Mouse (Mus musculus): ENCODE measurements around the gene Lrrc18. TPM values are rescaled to one million over a fixed set of nuclear protein-coding genes. Genes with fewer than 3 reads are reported as not detected.

Lrrc18 gene
- polyA plus RNA-seq, 1 experiment from 2014 or later, result 0.48 TPM

- WGBS, result 34% methylated on average over 10 of the region's 10 CpGs
- no peak for ATAC-seq (ENCODE audit: insufficient number of reproducible peaks, insufficient read depth, low FRiP score, low TSS enrichment, low read depth)
- H3K27ac ChIP-seq, result no peak overlapping the region
- peaks cover 21% of the 10 kb centered on the region for H3K4me1 ChIP-seq
- no peaks in the 10 kb centered on the region for H3K36me3 ChIP-seq
- no peak overlapping the region for H3K4me2 ChIP-seq
- H3K9ac ChIP-seq, result no peak overlapping the region
- H3K9me3 ChIP-seq, result no peaks in the 10 kb centered on the region
- no peak overlapping the region for H3K4me3 ChIP-seq
- no peaks in the 10 kb centered on the region for H3K27me3 ChIP-seq
Observed at GRCm38 (mm10) chr14:32999511-32999910, 8.3 kb downstream of the Lrrc18 start.

GRCm38 (mm10) chr14:33000112-33000979, 9.2 kb downstream of the Lrrc18 start:
- no peak for ATAC-seq (ENCODE audit: insufficient number of reproducible peaks, insufficient read depth, low FRiP score, low TSS enrichment, low read depth)

GRCm38 (mm10) chr14:33005114-33005513, 13.9 kb downstream of the Lrrc18 start:
- 96% methylated on average over 1 of the region's 1 CpGs for whole genome bisulfite sequencing
- H3K4me3 ChIP-seq, result no peak overlapping the region
- no peaks in the 10 kb centered on the region for H3K36me3 ChIP-seq
- no peak overlapping the region for H3K9ac ChIP-seq
- no peak overlapping the region for H3K4me2 ChIP-seq
- H3K4me1 ChIP-seq, result 0 out of 2 replicates have a peak, but pooled peaks cover 4% of the 10 kb centered on the region
- no peak overlapping the region for H3K27ac ChIP-seq
- H3K27me3 ChIP-seq, result no peaks in the 10 kb centered on the region
- ATAC-seq (ENCODE audit: insufficient number of reproducible peaks, insufficient read depth, low FRiP score, low TSS enrichment, low read depth), result no peak
- H3K9me3 ChIP-seq, result 0 out of 2 replicates have a peak, but pooled peaks cover 2% of the 10 kb centered on the region

More at GRCm38 (mm10) chr14:33000112-33000979, 9.2 kb downstream of the Lrrc18 start:
- no peaks in the 10 kb centered on the region for H3K27me3 ChIP-seq
- WGBS, result 30% methylated on average over 8 of the region's 8 CpGs
- no peak overlapping the region for H3K4me3 ChIP-seq
- no peaks in the 10 kb centered on the region for H3K36me3 ChIP-seq
- peaks cover 13% of the 10 kb centered on the region for H3K4me1 ChIP-seq
- 0 out of 2 replicates have a peak, but pooled peaks cover 2% of the 10 kb centered on the region for H3K9me3 ChIP-seq
- H3K9ac ChIP-seq, result no peak overlapping the region
- H3K27ac ChIP-seq, result no peak overlapping the region
- no peak overlapping the region for H3K4me2 ChIP-seq

DNA sequence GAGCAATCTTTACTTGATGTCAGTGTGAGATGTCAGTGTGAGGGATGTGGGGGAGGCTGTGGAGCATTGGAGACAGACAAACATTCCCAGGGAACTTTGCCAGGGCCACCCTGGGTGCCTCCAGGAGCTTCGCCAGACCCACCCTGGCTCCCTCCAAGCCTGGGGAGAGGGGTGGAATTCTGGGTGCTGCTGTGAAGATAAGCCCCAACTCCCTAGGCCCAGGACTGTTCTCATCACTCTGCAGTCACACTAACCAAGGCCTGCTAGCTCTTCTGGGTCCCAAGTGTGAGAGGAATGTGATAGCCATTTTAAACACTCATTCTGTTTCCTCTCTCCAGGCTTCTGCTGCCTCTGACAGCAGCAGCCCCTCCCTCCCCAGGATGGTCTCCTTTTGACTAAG, 16.5 kb downstream of the Lrrc18 start:
- no peak for ATAC-seq (ENCODE audit: insufficient number of reproducible peaks, insufficient read depth, low FRiP score, low TSS enrichment, low read depth)
- Histone ChIP-seq H3K4me3 (no peak overlapping the region), H3K9me3 (0 out of 2 replicates have a peak, but pooled peaks cover 2% of the 10 kb centered on the region), H3K9ac (no peak overlapping the region), H3K36me3 (no peaks in the 10 kb centered on the region), H3K4me2 (no peak overlapping the region), H3K4me1 (no peaks in the 10 kb centered on the region), H3K27ac (no peak overlapping the region), H3K27me3 (no peaks in the 10 kb centered on the region)
- WGBS, result 70% methylated on average over 1 of the region's 1 CpGs

GRCm38 (mm10) chr14:33019050-33019449, 27.9 kb downstream of the Lrrc18 start:
- no peaks in the 10 kb centered on the region for H3K4me1 ChIP-seq
- H3K36me3 ChIP-seq, result no peaks in the 10 kb centered on the region
- no peak overlapping the region for H3K4me3 ChIP-seq
- no peak overlapping the region for H3K4me2 ChIP-seq
- H3K27ac ChIP-seq, result no peak overlapping the region
- H3K27me3 ChIP-seq, result no peaks in the 10 kb centered on the region
- H3K9me3 ChIP-seq, result no peaks in the 10 kb centered on the region
- H3K9ac ChIP-seq, result no peak overlapping the region
- ATAC-seq (ENCODE audit: insufficient number of reproducible peaks, insufficient read depth, low FRiP score, low TSS enrichment, low read depth), result no peak
- 84% methylated on average over 3 of the region's 3 CpGs for WGBS

DNA sequence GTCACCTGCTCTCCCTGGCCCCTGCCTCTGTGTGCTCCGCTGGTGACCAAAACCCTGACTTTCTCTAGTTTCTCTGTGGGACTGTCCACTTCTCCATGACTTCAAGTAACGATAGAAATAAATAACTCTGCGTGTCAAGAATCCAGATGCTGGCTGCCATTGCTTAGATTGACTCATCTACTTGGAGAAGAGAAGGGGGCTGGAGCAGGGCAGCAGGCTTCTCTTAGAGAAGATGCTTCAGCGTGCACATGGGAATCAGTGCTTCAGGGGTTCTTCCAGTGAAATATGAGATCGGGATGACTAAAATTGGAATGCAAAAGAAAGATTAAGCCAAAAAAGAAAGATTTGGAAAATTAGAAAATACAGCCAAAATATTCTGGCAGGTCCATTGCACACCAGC, 28.4 kb downstream of the Lrrc18 start:
- H3K4me3 ChIP-seq, result no peak overlapping the region
- no peaks in the 10 kb centered on the region for H3K9me3 ChIP-seq
- H3K9ac ChIP-seq, result no peak overlapping the region
- WGBS, result 49% methylated on average over 5 of the region's 5 CpGs
- no peaks in the 10 kb centered on the region for H3K27me3 ChIP-seq
- H3K36me3 ChIP-seq, result no peaks in the 10 kb centered on the region
- no peak for ATAC-seq (ENCODE audit: insufficient number of reproducible peaks, insufficient read depth, low FRiP score, low TSS enrichment, low read depth)
- H3K4me1 ChIP-seq, result no peaks in the 10 kb centered on the region
- no peak overlapping the region for H3K27ac ChIP-seq
- H3K4me2 ChIP-seq, result no peak overlapping the region

DNA sequence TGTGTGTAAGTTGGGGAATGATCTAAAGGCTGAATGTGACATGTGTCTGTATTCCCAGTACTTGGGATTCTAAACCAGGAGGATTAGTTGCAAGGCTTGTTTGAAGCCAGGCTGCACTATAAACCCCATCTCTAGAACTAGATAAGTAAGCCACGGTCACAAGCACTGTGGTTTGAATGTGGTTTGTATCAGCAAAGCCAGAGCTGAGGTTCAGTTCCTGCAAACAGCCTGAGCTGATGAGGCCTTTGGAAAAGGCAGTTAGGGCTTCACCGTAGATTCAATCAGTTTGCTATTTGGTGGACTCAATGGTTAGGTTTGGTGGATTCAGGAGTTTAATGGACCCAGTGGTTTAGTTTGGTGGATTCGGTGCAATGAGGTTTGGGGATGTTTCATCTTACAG, 39.7 kb downstream of the Lrrc18 start:
- H3K9ac ChIP-seq, result no peak overlapping the region
- H3K4me1 ChIP-seq, result peaks cover 15% of the 10 kb centered on the region
- no peak overlapping the region for H3K4me3 ChIP-seq
- no peak overlapping the region for H3K4me2 ChIP-seq
- no peaks in the 10 kb centered on the region for H3K27me3 ChIP-seq
- no peak overlapping the region for H3K27ac ChIP-seq
- no peak for ATAC-seq (ENCODE audit: insufficient number of reproducible peaks, insufficient read depth, low FRiP score, low TSS enrichment, low read depth)
- no peaks in the 10 kb centered on the region for H3K9me3 ChIP-seq
- 68% methylated on average over 3 of the region's 3 CpGs for WGBS
- H3K36me3 ChIP-seq, result no peaks in the 10 kb centered on the region

DNA sequence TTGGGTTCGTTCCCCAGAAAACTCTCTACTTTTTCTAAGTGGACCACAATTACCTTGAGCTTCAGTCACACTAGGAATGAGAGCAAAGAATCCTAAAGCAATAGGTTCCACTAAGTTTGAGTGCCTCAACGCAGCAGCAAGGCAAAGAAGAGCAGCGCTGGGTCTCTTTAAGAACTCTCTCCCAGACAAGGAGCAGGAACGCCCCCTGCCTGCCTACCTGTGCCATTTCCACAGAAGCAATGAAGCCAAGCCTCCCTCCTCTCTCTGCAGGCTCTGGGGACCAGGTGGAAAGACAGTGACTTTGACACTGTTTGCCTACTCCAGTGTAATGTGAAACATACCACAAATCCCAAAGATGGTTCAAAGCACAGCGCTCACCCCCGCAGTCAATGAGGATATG, 42.2 kb downstream of the Lrrc18 start:
- Histone ChIP-seq H3K27ac (no peak overlapping the region), H3K4me2 (no peak overlapping the region), H3K4me3 (no peak overlapping the region), H3K9me3 (no peaks in the 10 kb centered on the region), H3K9ac (no peak overlapping the region), H3K36me3 (no peaks in the 10 kb centered on the region), H3K4me1 (peaks cover 18% of the 10 kb centered on the region), H3K27me3 (no peaks in the 10 kb centered on the region)
- WGBS, result 35% methylated on average over 6 of the region's 6 CpGs
- no peak for ATAC-seq (ENCODE audit: insufficient number of reproducible peaks, insufficient read depth, low FRiP score, low TSS enrichment, low read depth)

DNA sequence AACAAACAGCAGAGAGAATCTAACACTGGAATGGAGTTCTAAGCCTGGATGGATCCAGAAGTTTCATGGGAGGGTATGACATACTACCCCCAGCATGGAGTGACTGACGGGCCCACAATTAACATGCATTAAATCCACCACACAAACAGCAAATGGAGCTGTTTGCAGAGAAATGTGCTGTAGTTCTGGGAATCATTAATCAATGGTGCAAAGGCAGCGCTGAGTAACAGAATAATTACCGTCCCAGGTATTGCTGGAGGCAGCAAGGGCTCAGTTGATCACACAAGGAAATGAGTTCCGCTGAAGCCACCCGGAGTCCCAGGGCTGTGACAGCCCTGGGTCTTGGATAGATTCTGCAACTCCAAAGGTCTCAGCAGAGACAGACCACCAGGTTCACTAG, 44.2 kb downstream of the Lrrc18 start:
- Histone ChIP-seq H3K9ac (no peak overlapping the region), H3K9me3 (no peaks in the 10 kb centered on the region), H3K4me1 (peaks cover 18% of the 10 kb centered on the region), H3K36me3 (no peaks in the 10 kb centered on the region), H3K27ac (no peak overlapping the region), H3K4me3 (no peak overlapping the region), H3K4me2 (no peak overlapping the region), H3K27me3 (no peaks in the 10 kb centered on the region)
- 27% methylated on average over 5 of the region's 5 CpGs for WGBS
- ATAC-seq (ENCODE audit: insufficient number of reproducible peaks, insufficient read depth, low FRiP score, low TSS enrichment, low read depth), result no peak

- peaks cover 13% of the 10 kb centered on the region for H3K4me1 ChIP-seq
- H3K9ac ChIP-seq, result no peak overlapping the region
- no peaks in the 10 kb centered on the region for H3K9me3 ChIP-seq
- no peaks in the 10 kb centered on the region for H3K27me3 ChIP-seq
- H3K4me2 ChIP-seq, result no peak overlapping the region
- no peak for ATAC-seq (ENCODE audit: insufficient number of reproducible peaks, insufficient read depth, low FRiP score, low TSS enrichment, low read depth)
- H3K4me3 ChIP-seq, result no peak overlapping the region
- no peaks in the 10 kb centered on the region for H3K36me3 ChIP-seq
- H3K27ac ChIP-seq, result no peak overlapping the region
- WGBS, result 46% methylated on average over 3 of the region's 3 CpGs
Observed at GRCm38 (mm10) chr14:33036811-33037210, 45.6 kb downstream of the Lrrc18 start.

GRCm38 (mm10) chr14:33045217-33045616, 54.0 kb downstream of the Lrrc18 start:
- H3K36me3 ChIP-seq, result no peaks in the 10 kb centered on the region
- H3K9me3 ChIP-seq, result no peaks in the 10 kb centered on the region
- WGBS, result 83% methylated on average over 3 of the region's 3 CpGs
- H3K4me2 ChIP-seq, result no peak overlapping the region
- no peaks in the 10 kb centered on the region for H3K4me1 ChIP-seq
- H3K27ac ChIP-seq, result no peak overlapping the region
- no peak overlapping the region for H3K4me3 ChIP-seq
- no peak for ATAC-seq (ENCODE audit: insufficient number of reproducible peaks, insufficient read depth, low FRiP score, low TSS enrichment, low read depth)
- no peak overlapping the region for H3K9ac ChIP-seq
- H3K27me3 ChIP-seq, result no peaks in the 10 kb centered on the region

DNA sequence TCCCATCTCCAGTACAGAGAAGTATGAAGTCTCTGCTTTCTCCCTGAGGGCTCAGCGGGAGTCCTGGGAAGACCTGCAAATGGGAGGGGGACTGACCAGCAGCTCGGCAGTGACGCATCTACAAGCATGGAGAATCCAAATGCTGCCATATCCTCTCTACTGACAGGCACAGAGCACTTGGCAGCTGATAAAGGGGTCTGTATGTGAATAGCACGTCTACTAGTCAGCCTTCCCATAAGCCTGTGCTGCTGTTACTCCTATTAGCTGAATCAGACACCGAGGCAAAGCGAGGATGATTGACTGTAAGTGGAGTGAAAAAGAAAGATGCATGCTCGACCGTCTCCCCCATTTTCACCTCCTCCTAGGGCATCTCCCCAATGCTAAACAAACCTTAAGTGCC, 62.3 kb downstream of the Lrrc18 start:
- H3K9ac ChIP-seq, result no peak overlapping the region
- WGBS, result 61% methylated on average over 8 of the region's 8 CpGs
- H3K27ac ChIP-seq, result no peak overlapping the region
- ATAC-seq (ENCODE audit: insufficient number of reproducible peaks, insufficient read depth, low FRiP score, low TSS enrichment, low read depth), result no peak
- no peak overlapping the region for H3K4me3 ChIP-seq
- H3K27me3 ChIP-seq, result no peaks in the 10 kb centered on the region
- H3K9me3 ChIP-seq, result no peaks in the 10 kb centered on the region
- H3K36me3 ChIP-seq, result no peaks in the 10 kb centered on the region
- no peaks in the 10 kb centered on the region for H3K4me1 ChIP-seq
- H3K4me2 ChIP-seq, result no peak overlapping the region

Measured in embryonic facial prominence, embryonic 13.5 days (tissue).